Mouse (Mus musculus): ENCODE measurements around the gene Kctd17. TPM values are rescaled to one million over a fixed set of nuclear protein-coding genes. Genes with fewer than 3 reads are reported as not detected.

Kctd17 gene
- polyA plus RNA-seq, 1 experiment from 2014 or later: 22.0 TPM

DNA sequence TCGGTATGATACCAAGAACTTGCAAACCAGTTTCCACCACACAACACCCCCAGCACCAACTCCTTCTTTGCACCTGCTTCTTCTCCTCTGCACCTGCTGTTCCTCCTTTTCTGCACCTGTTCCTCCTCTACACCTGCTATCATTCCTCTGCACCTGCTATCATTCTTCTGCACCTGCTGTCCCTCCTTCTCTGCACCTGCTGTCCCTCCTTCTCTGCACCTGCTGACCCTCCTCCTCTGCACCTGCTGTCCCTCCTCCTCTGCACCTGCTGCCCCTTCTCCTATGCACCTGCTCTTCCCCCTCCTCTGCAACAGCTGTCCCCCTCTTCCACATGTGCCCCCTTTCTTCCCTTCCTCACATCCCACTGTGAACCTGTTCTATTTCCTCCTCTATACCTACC lies 58.2 kb downstream of the Kctd17 start:
- no peaks in the 10 kb centered on the region for H3K36me3 ChIP-seq (ENCODE audit: control insufficient read depth, insufficient read depth, low read length)
- no peak overlapping the region for H3K27ac ChIP-seq (replicated peaks in 1 of 2; ENCODE audit: control insufficient read depth in 1 of 2, insufficient read depth in 1 of 2, low read depth in 2 of 2, low read length in 2 of 2)
- no peak for ATAC-seq (ENCODE audit: insufficient number of reproducible peaks, insufficient read depth, low FRiP score, low read depth)
- 87% methylated on average over 1 of the region's 1 CpGs for WGBS
- H3K4me2 ChIP-seq (ENCODE audit: low read length): no peak overlapping the region
- H3K4me1 ChIP-seq (ENCODE audit: control insufficient read depth in 2 of 2, insufficient read depth in 2 of 2, low read length in 2 of 2): peaks cover 0 to 3% of the 10 kb centered on the region in 2 experiments; a peak in 1 of 4 replicates
- no peak overlapping the region for H3K9ac ChIP-seq (ENCODE audit: low read length)
- H3K4me3 ChIP-seq (ENCODE audit: control insufficient read depth in 1 of 2, insufficient read depth in 1 of 2, low read depth in 1 of 2, low read length in 2 of 2): no peak overlapping the region
- H3K27me3 ChIP-seq (ENCODE audit: control insufficient read depth, insufficient read depth, low read length): 0 out of 2 replicates have a peak, but pooled peaks cover 11% of the 10 kb centered on the region
- H3K9me3 ChIP-seq (ENCODE audit: control insufficient read depth, low read length): no peaks in the 10 kb centered on the region

DNA sequence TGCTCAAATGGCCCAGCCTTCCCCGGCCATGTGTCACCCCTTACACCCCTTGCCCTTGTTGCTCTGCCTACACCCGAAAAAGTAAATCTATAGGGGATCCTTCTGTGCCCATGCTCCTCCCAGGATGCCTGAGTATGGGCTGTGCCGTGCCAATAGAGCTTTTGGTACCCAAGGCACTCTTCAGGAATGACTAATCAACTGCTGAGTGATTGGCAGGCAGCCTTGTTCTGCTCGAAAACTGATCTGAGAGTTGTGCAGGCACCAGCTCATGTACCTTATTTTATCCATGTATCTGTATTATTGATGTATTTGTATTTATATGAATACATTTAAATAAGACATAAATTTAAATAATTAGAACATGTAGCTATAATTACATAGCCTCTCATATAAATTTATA lies 58.7 kb downstream of the Kctd17 start:
- H3K4me3 ChIP-seq (ENCODE audit: control insufficient read depth in 1 of 2, insufficient read depth in 1 of 2, low read depth in 1 of 2, low read length in 2 of 2): no peak overlapping the region
- H3K27me3 ChIP-seq (ENCODE audit: control insufficient read depth, insufficient read depth, low read length): 0 out of 2 replicates have a peak, but pooled peaks cover 11% of the 10 kb centered on the region
- no peak overlapping the region for H3K9ac ChIP-seq (ENCODE audit: low read length)
- H3K4me2 ChIP-seq (ENCODE audit: low read length): no peak overlapping the region
- peaks cover 0 to 3% of the 10 kb centered on the region in 2 experiments; a peak in 1 of 4 replicates for H3K4me1 ChIP-seq (ENCODE audit: control insufficient read depth in 2 of 2, insufficient read depth in 2 of 2, low read length in 2 of 2)
- H3K9me3 ChIP-seq (ENCODE audit: control insufficient read depth, low read length): no peaks in the 10 kb centered on the region
- H3K36me3 ChIP-seq (ENCODE audit: control insufficient read depth, insufficient read depth, low read length): no peaks in the 10 kb centered on the region
- no peak overlapping the region for H3K27ac ChIP-seq (replicated peaks in 1 of 2; ENCODE audit: control insufficient read depth in 1 of 2, insufficient read depth in 1 of 2, low read depth in 2 of 2, low read length in 2 of 2)
- ATAC-seq (ENCODE audit: insufficient number of reproducible peaks, insufficient read depth, low FRiP score, low read depth): no peak
- 60% methylated on average over 4 of the region's 4 CpGs for WGBS

Other genes starting within 250 kb of the Kctd17 start
- gene Pvalb, start 222.2 kb upstream of the Kctd17 start, polyA plus RNA-seq (2014; fragmentation: Nextera tagmentation; extraction: Ambion mirVana): 0.71 and 1.7 TPM in 2 replicates
- gene Ncf4, start 183.8 kb upstream of the Kctd17 start, polyA plus RNA-seq (2014; fragmentation: Nextera tagmentation; extraction: Ambion mirVana): 2.2 and 3.3 TPM in 2 replicates
- gene Csf2rb2, start 122.8 kb upstream of the Kctd17 start, polyA plus RNA-seq (2014; fragmentation: Nextera tagmentation; extraction: Ambion mirVana): 0.18 and 0.19 TPM in 2 replicates
- gene Csf2rb, start 102.8 kb upstream of the Kctd17 start, polyA plus RNA-seq (2014; fragmentation: Nextera tagmentation; extraction: Ambion mirVana): 0.99 and 1.00 TPM in 2 replicates
- gene Tex33, start 32.7 kb upstream of the Kctd17 start, polyA plus RNA-seq (2014; fragmentation: Nextera tagmentation; extraction: Ambion mirVana): not detected in 2 replicates
- gene Tst, start 22.7 kb upstream of the Kctd17 start, polyA plus RNA-seq (2014; fragmentation: Nextera tagmentation; extraction: Ambion mirVana): 18.2 and 18.9 TPM in 2 replicates
- gene Mpst, start 22.1 kb upstream of the Kctd17 start, polyA plus RNA-seq (2014; fragmentation: Nextera tagmentation; extraction: Ambion mirVana): 1.9 and 2.2 TPM in 2 replicates
- 0.09 TPM in 1 of 2 replicates, not detected in the other for gene Tmprss6, start 40.1 kb downstream of the Kctd17 start, polyA plus RNA-seq (2014; fragmentation: Nextera tagmentation; extraction: Ambion mirVana)
- gene Il2rb, start 66.7 kb downstream of the Kctd17 start, polyA plus RNA-seq (2014; fragmentation: Nextera tagmentation; extraction: Ambion mirVana): 0.16 and 0.19 TPM in 2 replicates
- gene C1qtnf6, start 102.9 kb downstream of the Kctd17 start, polyA plus RNA-seq (2014; fragmentation: Nextera tagmentation; extraction: Ambion mirVana): 38.4 and 41.1 TPM in 2 replicates
- gene Sstr3, start 116.1 kb downstream of the Kctd17 start, polyA plus RNA-seq (2014; fragmentation: Nextera tagmentation; extraction: Ambion mirVana): not detected in 2 replicates
- 8.1 and 10.0 TPM in 2 replicates for gene Rac2, start 144.2 kb downstream of the Kctd17 start, polyA plus RNA-seq (2014; fragmentation: Nextera tagmentation; extraction: Ambion mirVana)
- 2.4 and 3.3 TPM in 2 replicates for gene Cyth4, start 168.5 kb downstream of the Kctd17 start, polyA plus RNA-seq (2014; fragmentation: Nextera tagmentation; extraction: Ambion mirVana)

Measured in heart, embryonic 14.5 days (tissue).